Mouse (Mus musculus) megakaryocyte-erythroid progenitor cell, adult 5-6 weeks (primary cell): ENCODE data around the gene Atf6. TPM values are rescaled to one million over a fixed set of nuclear protein-coding genes. Genes with fewer than 3 reads are reported as not detected.

Experiments
- ATAC-seq: replicated peaks from 2 replicates; pipeline ENCODE4 v1.8.0; 2016; ENCODE audit warnings: mild to moderate bottlenecking, inconsistent platforms; ENCODE audit not compliant: severe bottlenecking, poor library complexity, low FRiP score, low TSS enrichment
- total RNA-seq, 2 experiments: library from RNA; stranded (forward) in 1 of 2; stranded (reverse) in 1 of 2; fragments of 200-1000, 215-1000 nt in 1 of 2; fragments of >200 nt in 1 of 2; fragmentation: Nextera tagmentation in 1 of 2; gene quantifications; 2 replicates each; pipeline ENCODE4 v1.2.3; 2014 to 2017

The Atf6 gene
- total RNA-seq, 2 experiments from 2014 or later = 11.8 to 12.6 TPM

DNA sequence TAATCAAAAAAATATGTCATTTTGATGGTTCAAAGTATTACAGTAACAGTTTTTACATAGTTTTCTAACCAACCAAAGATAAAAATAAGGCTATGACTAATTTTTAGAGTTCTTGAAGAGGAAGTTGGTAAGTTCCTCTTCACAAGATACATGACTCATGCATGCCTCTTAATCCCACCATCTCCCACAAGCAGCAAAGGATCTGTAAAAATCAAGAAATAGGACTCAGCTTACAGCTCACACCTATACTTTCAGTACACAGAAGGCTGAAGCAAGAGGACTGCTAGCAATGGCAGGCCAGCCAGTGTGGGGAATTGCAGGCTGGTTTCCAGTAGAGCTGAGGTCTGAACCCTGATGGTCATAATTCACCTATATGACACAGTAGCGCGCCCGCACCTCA is 14.0 kb downstream of the Atf6 start:
- ATAC-seq = no peak

DNA sequence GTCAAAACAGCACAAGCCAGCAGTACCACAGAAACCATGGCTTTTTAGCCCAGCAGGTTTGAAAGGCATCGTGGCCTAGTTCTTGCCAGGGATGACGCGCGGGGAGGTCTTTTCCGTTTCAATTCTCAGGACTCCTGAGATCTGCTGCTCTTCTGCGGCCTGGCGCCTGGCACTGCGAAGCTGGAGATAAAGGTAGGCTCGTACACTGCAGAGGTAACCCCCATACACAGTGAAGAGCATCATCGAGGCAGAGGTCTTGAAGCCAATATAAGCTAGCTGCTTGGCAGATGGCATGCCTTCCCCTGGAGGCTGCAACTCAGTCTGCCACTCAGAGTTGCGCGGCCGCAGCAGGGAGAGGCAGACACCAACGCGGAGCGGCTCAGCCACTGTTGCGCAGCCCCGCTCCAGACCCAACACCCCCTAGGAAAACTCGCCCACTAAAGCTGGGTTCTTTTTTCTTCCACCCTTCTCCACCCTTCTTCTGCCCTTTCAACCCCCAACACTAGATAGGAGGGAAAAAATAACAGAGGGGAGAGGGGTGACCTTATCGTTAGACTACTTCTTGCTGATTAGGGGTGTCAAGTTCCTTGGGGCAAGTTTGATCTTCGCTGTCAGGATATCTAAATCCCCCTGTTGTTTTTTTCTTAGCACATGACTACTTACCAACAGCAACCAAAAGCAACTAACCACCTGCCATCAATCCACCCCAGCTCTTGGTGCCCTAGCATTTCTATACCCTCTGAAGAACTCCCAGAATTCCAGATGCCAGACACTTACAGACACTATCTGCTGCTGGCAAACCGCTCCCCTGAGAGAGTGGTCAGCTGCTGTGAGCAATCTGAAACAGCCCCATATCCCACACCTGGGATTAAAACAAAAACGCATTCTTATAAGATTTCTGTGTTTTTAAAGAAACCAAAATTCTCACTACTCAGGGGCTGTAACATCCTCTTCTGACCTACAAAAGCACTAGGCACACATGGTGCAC is 16.6 kb downstream of the Atf6 start:
- no peak for ATAC-seq

DNA sequence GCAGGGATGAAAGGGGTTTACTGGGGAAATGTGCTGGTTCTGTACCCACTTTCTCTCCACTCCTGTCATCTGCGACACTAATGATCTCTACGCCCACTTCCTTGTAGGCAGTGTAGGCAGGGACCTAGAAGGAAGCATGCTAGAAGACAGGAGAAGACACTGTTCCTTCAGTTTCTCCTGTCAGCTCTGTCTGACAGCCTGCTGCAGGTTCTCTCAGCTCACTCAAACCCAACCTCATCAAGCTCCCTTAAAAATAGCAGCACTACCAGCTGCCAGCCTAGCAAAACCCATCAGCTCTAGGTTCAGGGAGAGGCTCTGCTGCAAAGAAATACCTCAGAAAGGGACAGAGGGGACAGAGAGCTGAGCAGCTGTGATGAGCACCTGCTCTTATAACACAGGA is 17.6 kb downstream of the Atf6 start:
- no peak for ATAC-seq

DNA sequence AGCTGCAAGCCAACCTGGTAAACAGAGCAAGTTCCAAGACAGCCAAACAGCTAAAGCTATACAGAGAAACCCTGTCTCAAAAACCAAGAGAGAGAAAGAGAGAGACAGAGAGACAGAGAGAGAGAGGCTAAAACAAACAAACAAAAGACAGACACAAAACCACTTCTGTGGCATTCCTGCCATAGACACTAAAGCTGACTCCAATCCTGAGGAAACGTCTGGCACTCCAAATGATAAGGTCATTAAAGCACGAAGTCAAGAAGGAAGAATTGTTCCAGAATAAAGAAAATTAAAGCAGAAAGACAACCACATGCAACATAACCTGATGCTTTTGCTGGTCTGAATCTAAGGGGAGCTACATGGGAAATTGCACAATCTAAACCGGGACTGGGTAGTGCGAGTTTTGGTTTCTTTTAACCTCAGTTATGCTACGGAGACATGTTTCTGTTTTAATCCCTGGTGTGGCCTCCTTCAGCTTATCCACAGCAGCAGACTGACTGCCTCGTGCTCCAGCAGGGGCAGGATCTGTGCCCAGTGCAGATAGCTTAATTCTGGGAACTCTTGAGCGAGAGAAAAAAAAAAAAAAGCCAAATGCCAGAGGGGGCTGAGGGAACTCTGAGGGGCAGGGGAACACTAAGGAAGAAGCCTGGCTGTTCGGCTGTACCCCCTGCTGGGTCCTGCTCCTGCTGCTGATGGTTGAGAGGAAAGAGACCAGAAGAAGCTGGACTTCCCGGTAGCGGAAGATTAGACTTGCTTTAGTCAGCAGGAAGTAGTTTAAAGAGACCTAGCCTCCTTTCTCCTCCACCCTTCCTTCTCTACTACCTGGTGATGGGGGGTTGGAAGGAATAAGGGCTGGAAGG is 21.9 kb downstream of the Atf6 start:
- ATAC-seq = peak; percentile 90

DNA sequence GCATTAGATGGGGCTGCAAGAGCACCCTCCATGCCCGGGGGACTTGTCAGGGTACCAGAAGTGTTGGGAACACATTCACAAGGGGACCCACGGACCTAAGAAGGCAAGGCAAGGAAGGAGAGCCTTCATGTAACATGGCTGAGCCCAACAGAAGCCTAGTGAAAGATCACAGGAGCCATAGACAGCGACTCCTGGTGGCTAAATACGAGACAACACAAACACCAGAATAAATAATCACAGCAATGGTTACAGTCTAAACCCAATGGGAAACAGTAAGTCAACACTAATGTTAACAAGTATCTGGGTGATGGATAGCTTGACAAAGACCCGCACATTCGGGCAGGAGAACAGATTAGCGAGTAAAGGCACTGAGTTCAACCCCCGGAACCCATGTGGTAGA is 23.2 kb downstream of the Atf6 start:
- peak; percentile 70 for ATAC-seq

DNA sequence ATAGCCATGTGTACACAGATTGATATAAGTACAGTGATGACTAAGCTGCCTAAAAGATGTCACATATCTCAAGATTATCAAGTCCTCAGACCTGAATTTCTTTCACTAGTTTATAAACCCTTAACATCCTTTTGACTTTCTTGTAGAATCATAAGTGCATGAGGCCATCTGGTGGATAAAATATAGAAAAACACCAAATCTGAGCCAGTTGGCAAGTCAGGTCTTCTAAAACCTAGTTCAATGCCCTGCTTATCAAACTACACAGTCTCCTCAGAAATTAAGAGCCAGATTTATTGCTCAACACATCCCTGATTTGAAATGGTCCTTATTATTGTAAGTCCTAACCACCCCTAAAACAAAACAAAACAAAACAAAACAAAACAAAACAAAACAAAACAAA is 27.9 kb downstream of the Atf6 start:
- 0 out of 2 replicates have a peak, but pooled peaks have one; percentile 53 for ATAC-seq

DNA sequence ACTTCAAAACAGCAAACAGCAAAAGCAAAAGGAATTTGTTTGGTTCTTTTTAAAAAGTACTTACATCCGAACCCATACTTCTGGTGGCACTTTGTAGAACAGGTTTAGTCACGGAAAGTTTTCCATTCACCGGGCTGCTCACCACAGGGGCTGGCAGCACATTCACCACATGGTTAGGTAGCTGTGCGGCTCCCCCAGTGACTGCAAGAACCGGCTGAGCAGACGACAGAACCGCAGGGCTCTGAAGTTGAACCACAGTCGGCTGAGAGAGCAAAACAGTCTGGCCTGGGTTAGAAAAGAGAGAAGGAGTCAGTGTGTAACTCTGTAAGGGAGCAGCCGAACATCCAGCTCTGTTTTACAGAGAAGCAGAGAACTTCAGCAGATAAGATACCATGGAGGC is 32.8 kb downstream of the Atf6 start:
- ATAC-seq = no peak

DNA sequence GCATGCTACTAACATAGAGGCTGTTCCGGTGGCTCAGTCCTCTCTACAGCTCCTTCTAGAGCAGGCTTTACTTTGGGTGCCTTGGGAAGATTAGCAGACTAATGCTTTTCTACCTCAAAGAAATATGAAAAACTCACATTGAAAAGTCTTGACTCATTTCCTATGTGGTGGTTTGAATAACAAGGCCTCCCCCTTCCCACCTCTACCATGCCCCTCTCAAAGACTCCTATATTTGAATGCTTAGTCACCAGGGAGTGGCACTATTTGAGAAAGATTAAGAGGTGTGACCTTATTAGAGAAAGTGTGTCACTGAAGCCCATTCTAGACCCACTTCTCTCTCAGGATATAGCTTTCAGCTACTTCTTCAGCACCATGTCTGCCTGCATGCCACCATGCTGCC is 37.8 kb downstream of the Atf6 start:
- ATAC-seq = no peak

DNA sequence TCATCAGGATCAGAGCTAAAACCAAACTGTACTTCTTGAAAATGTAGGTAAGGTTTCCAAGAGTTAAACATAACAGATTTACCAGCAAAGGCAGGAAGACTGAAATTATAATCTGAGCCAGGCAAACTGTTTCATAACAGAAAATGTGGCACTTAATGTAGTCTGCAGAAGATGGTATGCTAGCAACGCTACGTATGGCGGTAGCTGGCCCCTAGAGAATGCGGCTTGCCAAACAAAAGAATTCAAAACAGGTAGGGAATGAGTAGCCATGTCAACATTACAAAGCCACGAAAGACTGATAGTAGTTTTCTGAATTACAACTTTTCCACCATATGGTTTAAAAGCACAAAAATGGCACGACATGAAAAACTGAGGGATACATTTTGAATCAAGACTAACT is 38.2 kb downstream of the Atf6 start:
- no peak for ATAC-seq

DNA sequence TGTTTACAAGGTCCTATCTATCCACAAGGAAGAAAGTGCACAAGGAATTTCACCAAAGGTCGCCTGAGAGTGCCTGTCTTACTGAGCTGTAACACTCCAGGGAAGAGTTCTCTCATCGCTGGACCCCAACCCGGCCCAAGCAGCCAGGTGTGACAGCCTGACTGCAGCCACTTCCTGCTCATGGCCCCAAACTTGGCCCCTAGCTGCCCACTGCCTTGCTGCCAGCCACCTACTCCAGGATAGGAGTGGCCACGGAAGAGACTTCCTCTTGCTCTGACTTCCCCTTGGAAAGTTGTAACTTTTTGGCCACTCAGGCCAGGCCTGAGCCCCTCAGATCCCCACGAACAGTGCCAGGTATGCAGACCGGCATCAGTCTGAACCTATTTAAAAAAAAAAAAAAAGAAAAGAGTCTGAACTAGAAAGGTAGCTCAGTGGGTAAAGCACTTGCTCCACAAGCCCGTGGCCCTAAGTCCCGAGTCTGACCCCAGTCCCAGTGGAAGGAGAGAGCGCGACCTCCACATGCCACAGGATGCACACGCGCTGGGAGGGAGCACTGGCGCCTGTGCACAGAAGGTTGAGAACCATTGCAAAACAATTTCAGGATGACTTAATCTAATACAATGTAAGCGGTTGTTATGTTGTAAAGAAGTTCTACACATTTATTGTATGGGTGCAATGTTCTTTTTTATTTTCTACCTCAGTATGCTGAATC is 47.3 kb downstream of the Atf6 start:
- ATAC-seq = no peak

DNA sequence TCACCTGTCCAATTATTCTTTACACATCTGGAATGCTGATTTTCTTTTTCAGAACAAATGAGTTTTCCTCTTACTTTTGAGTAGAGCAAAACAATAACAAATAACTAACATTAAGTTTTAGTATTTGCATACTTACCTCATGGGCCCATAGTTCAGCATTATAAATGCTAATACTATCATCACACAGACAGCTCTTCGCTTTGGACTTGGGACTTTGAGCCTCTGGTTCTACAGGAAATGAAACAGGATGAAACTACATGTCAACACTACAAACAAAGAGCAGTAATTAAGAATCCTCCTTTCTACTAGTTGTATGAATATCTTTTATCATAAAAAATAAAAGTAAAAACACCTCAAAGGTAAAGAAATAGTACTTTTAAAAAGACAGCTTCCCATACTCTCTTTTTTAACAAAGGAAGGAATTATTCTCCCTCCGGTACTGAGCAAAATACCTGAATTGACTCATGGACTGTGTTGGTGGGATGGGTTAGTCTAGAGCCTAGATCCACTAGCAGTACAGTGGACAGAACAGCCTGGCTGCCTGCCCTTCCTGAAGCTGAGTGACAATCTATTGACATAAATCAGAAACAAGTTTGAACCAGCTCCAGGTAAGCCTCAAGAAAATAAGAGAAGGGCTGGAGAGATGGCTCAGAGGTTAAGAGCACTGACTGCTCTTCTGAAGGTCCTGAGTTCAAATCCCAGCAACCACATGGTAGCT is 52.1 kb downstream of the Atf6 start:
- ATAC-seq = no peak

DNA sequence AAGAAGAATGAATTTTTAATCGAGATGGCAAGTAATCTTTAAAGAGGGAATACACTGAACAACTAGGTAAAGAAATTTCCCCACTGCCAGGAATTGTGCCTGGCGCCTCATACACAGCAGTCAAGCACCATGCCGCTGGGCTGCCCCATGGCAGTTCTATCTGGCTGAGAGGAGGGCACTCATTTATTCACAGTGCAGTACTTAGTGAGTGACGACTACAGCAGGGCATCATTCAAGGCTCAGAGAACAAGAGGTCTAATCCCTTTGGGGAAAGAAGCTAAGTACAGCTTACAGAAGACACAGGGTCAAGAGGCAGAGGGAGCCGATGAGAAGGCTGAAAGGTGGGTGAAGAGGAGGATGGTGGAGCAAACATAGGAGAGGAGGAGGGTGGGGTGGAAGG is 54.7 kb downstream of the Atf6 start:
- no peak for ATAC-seq

DNA sequence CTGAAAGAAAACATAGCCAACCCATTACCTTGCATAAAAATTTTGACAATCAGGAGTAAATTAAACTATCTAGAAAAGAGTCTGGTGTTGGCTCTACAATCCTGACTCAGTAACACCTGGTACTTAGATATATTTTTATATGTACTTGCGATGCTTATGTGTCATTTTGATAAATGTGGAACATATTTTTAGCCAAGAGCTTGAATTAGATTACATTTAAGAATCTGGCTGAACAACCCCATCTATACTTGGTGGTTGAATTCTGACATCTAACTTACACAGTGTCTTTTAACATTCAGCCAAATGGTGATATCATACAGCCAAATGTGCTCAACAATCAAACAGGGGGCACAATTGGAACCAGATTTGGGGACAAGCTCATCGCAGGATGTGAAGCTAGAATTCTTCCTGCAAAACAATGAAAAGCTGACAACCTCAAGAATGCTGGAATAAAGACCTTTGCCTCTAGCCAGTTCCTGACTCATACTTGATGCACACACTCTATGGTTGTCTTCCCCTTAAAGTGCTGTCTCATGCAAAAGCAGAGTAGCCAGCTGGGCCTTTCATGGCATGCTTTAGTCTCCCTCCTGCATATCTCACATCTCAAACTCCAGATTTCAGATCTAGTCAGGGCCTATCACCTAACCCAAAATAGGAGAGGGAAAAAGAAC is 59.8 kb downstream of the Atf6 start:
- ATAC-seq = no peak

DNA sequence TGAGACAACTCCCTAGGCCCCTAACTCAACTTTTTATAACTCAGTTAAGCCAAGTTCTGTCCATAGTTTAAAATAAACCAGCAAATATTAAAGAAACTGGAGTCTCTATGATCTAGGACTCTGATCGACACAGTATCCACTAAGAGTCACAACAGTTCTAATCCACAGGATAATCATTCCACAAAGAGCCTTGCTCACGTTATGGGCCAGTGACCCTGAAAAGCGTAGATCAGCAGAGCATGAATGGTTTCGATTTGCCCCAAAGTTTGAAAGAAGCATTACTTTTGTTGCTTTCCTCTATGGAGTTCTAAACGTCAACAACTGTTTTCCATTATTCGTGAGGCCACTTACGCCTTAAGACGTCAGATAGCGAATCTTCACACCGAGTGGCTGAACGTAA is 62.9 kb downstream of the Atf6 start:
- no peak for ATAC-seq

DNA sequence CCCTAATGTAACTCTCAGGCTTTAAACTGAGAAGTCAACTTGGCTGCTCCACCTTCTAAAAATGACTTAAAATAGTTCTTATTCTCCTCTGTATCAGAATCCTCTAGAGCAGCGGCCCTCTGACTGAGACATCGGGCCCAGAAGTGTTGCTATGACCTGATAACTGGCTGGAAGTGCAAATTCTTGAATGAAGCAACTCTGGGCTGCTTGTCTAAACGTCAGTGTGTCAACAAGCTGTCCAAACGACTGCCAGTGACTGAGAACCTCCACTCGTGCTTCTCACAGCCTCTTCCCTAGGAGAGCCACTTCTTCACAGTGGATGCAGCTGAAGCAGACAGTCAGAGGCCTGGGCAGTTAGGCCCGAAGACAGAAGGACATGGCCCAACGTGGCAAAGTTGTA is 64.9 kb downstream of the Atf6 start:
- ATAC-seq = no peak

DNA sequence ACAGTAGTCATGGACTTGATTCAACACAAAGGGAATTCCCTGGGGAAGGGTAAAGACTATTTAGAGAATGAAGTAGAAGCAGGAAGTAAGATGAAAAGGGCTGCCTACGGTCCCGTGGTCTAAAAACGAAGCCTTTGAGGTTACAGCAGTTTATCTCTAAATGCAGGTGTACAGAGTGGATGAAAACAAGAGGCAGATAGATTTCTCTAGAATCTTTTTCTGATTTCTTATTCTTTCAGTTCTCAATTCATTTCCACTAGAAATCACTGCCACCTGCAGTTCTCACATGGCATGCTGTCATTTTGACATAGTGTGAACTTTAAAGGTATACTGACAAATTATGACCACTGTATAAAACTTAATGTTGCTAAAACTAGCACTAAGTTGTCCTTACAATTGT is 66.9 kb downstream of the Atf6 start:
- ATAC-seq = no peak

DNA sequence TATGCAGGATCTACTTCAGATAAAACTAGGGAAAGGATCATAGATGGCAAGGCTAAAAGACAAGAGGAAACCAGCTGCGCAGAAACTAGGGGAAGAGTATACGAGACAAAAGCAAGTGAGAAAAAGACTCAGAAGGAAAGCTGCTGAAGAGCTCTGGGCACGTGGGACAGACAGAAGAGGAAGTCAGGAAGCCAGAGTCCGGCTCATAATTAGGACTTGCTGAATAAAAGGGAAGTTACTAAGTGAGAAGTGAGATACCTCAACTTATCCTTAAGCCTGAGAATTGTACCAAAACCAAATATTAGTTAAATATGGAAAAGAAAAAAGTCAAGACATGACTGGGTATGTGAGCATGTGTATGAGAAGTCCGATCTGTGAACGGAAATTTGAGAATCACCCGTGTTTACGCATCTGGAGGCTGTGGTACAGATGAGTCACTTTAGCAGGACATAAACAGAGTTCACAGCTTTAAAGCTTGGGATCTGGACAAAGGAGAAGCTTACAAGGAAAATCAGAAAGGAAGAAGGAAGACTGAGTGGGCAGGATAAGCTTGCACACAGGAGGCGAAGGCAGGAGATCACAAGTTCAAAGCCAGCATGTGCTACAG is 71.7 kb downstream of the Atf6 start:
- ATAC-seq = no peak

DNA sequence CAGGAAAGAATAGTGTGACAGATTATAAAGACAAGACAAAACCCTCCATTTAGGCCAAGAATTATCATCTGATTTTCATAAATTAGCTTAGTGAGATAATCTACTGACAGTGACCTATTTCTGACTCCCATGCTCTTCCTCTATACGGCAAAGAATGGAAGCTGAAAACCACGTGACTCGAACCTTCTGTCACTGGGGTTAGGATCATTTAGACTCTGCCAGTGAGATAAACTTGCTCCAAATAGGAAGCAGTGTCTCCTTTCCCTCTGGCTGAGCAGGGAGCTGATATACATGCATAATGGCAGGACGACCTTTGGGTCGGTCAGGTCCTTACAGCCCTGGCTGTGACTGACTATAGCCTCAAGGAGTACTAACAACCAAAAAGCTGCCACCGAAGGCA is 76.0 kb downstream of the Atf6 start:
- no peak for ATAC-seq
